Mouse (Mus musculus) midbrain, postnatal 0 days (tissue): ENCODE measurements at regions not wholly inside any gene's neighbourhood (a gene's known extent, or its start where the extent isn't known, plus 50 kb on each side); places are given as distances from the start of the nearest gene placed in this dataset.

Experiments used
- ATAC-seq: fragments of 200-750 bp; cut with Nextera tagmentation; 2 replicates; pipeline ENCODE4 v1.8.0; 2017; ENCODE audit warnings: moderate number of reproducible peaks, mild to moderate bottlenecking, moderate TSS enrichment, moderate library complexity; ENCODE audit not compliant: low FRiP score
- DNase-seq: peaks from one replicate; pipeline ENCODE4 v3.0.0-alpha.2; 2015; ENCODE audit warnings: low spot score
- H3K27ac ChIP-seq: fragments of 300-500 bp; sonication (generic); 2 replicates; pipeline ENCODE4 v1.5.1; 2014; ENCODE audit warnings: low read depth, mild to moderate bottlenecking, low read length, mixed read lengths
- H3K27me3 ChIP-seq: fragments of 300-500 bp; sonication (generic); 2 replicates; pipeline ENCODE4 v1.6.1; 2014; ENCODE audit warnings: low read length, control low read depth, mixed read lengths; ENCODE audit not compliant: insufficient read depth
- H3K36me3 ChIP-seq: fragments of 300-500 bp; sonication (generic); 2 replicates; pipeline ENCODE4 v1.6.1; 2014; ENCODE audit warnings: low read length, control low read depth, mixed read lengths; ENCODE audit not compliant: insufficient read depth
- H3K4me1 ChIP-seq: fragments of 300-500 bp; sonication (generic); 2 replicates; pipeline ENCODE4 v1.6.1; 2014; ENCODE audit warnings: mild to moderate bottlenecking, control low read depth, antibody characterized with exemption, low read length, mixed read lengths; ENCODE audit not compliant: insufficient read depth
- H3K4me2 ChIP-seq: fragments of 300-500 bp; sonication (generic); 2 replicates; pipeline ENCODE4 v1.6.1; 2014; ENCODE audit warnings: low read depth, mild to moderate bottlenecking, low read length, mixed read lengths; ENCODE audit not compliant: poor library complexity, severe bottlenecking
- H3K4me3 ChIP-seq: fragments of 300-500 bp; sonication (generic); 2 replicates; pipeline ENCODE4 v1.5.1; 2014; ENCODE audit warnings: low read depth, mild to moderate bottlenecking, low read length, moderate library complexity
- H3K9ac ChIP-seq: fragments of 300-500 bp; sonication (generic); replicated peaks from 2 replicates; pipeline ENCODE4 v1.6.1; 2014; ENCODE audit warnings: mild to moderate bottlenecking, low read length, moderate library complexity, mixed read lengths; ENCODE audit not compliant: poor library complexity, severe bottlenecking
- H3K9me3 ChIP-seq: fragments of 300-500 bp; sonication (generic); 2 replicates; pipeline ENCODE4 v1.6.1; 2016; ENCODE audit warnings: low read length, control low read depth
- CTCF ChIP-seq: IDR thresholded peaks from 2 replicates; pipeline ENCODE4 v1.5.1; 2016; ENCODE audit warnings: antibody characterized with exemption, mild to moderate bottlenecking
- WGBS: fragments of 180-500 bp; shearing (Covaris S2); extraction: QIAGEN DNeasy Blood & Tissue Kit; methylation state at CpG from one replicate; pipeline ENCODE4 v1.1.7; 2014; 5-methylcytosine and 5-hydroxymethylcytosine counted together

DNA sequence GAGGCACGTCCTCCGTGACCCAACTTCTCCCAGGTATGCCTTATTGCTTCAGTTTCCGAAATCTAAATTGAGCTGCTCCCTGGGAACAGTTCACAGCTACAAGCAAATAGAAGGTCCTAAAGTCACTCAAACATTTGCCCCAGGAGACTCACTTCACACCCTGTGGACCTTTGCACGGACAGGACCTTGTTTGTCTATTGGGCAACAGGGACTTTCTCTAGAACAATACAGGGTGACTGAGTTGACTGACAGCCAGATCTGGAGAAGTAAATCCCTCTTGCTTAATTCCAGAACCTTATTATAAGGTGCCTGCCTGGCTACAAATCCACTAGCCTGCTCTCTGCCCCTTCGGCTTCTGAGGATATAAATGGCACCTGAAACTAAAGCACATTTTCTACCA, 220.5 kb upstream of the Irx4 start:
- ATAC-seq: no peak
- 82% methylated on average over 5 of the region's 5 CpGs for WGBS

DNA sequence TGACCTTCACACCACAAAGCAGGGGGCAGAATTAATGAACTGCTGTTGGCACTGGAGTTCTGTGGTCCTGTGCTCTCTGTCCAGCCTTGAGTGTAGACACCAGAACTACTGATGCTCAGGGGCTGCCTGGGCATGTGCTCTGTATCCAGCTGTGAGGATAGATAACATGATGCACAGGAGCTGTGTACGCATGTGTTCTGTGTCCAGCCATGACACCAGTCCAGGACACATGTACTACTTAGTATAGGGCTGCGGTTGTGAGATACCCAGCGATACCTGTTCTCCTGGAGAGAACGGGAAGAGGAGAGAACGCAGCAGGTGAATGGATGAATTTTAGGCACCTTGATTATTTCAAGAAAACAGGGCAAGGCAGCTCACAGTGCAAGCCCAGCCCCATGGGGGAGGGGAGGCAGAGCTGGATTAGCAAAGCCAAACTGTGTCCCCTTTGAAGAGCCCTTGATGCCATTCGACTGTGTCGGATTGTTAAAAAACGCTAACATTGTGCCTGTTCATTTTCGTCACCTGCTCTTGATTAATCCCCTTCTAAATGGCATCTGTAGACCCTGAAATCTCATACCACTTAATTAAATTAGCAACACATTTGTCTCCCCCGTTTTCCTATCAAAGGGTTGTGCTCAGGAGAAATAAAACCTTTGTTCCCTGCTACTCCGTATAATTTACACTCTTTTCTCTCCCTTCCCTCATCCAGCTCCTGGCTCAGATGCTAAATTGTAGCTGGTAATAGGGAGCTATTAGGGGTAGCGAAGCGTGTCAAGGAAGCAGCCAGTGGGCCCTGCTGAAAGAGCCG, 218.8 kb upstream of the Irx4 start:
- H3K27me3 ChIP-seq: no peaks in the 10 kb centered on the region
- peak; percentile 44 for DNase-seq
- no peak overlapping the region for H3K27ac ChIP-seq
- H3K9ac ChIP-seq: 0 out of 2 replicates have a peak overlapping the region, but pooled peaks have one; percentile 13
- no peak for TF ChIP-seq CTCF
- no peak overlapping the region for H3K4me2 ChIP-seq
- H3K9me3 ChIP-seq: no peaks in the 10 kb centered on the region
- 28% methylated on average over 14 of the region's 14 CpGs for WGBS
- ATAC-seq: no peak; the same call in 1 of the 2 replicates
- peaks cover 3% of the 10 kb centered on the region; the same call in 1 of the 2 replicates for H3K4me1 ChIP-seq
- H3K36me3 ChIP-seq: no peaks in the 10 kb centered on the region
- no peak overlapping the region for H3K4me3 ChIP-seq

More for the DNA sequence above, 220.5 kb upstream of the Irx4 start:
- no peak for DNase-seq
- Histone ChIP-seq H3K36me3 (no peaks in the 10 kb centered on the region), H3K9me3 (no peaks in the 10 kb centered on the region), H3K9ac (no peak overlapping the region), H3K4me1 (peaks cover 3% of the 10 kb centered on the region; the same call in 1 of the 2 replicates), H3K4me3 (no peak overlapping the region), H3K27ac (no peak overlapping the region), H3K4me2 (no peak overlapping the region), H3K27me3 (no peaks in the 10 kb centered on the region)
- no peak for TF ChIP-seq CTCF

DNA sequence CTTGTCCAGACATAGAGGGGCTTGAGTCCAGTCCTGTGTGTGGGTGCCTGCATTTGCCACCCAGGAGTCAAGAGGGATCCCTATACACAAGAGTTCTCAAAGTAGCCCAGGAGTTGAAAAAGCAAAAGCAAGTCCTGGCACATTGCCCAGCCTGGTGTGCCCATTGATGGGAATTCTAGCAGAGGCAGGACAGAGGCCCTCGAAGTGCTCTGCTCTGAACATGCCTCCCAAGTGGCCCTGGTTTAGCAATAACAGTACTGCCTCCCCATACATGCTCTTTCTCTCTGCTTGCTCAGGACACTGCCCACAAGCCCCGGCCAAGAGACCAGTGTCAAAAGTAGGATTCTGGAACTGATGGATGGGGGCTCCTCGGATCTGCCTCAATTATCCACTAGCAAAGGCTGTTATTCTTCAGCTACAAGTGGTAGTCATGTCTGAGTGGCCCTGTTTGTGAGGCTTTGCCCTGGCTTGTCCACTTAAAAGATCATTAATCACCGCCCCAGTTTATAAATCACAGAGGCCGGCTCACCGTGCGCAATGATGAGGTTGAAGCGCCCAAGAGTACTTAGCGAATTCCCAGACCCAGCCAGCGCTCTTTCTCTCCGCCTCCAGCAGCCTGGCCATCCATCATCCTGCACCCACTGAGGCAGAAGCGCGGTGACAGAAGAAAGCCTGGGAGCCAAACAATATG, 190.3 kb upstream of the Irx4 start:
- Histone ChIP-seq H3K9ac (no peak overlapping the region), H3K4me3 (no peak overlapping the region), H3K27ac (no peak overlapping the region), H3K36me3 (no peaks in the 10 kb centered on the region), H3K9me3 (no peaks in the 10 kb centered on the region), H3K4me2 (no peak overlapping the region), H3K4me1 (no peaks in the 10 kb centered on the region), H3K27me3 (no peaks in the 10 kb centered on the region)
- ATAC-seq (no peak), DNase-seq (peak; percentile 72)
- TF ChIP-seq CTCF: no peak
- 47% methylated on average over 13 of the region's 13 CpGs for WGBS

DNA sequence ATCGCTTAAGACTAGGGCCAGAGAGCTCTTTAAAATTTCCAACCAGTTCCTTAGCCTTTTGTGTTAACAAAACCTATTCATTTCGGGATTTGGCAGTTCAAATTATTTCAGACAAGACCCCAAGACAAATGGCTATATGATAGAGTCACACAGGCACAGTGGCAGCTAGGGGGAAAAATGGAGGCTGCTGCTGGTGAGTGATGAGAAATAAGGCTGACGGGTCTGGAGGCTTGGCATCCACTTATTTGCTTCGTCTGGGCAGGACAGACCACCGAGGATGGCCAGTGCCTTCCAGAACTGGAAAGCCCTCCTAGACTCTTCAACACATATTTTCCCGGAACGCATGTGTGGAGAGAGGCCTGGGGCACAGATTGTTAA, 189.8 kb upstream of the Irx4 start:
- Histone ChIP-seq H3K9ac (no peak overlapping the region), H3K4me2 (no peak overlapping the region), H3K4me1 (no peaks in the 10 kb centered on the region), H3K4me3 (no peak overlapping the region), H3K9me3 (no peaks in the 10 kb centered on the region), H3K27me3 (no peaks in the 10 kb centered on the region), H3K36me3 (no peaks in the 10 kb centered on the region), H3K27ac (no peak overlapping the region)
- 39% methylated on average over 7 of the region's 7 CpGs for WGBS
- peak; percentile 10; the same call in 1 of the 2 replicates for TF ChIP-seq CTCF
- no peak for DNase-seq
- ATAC-seq: no peak

DNA sequence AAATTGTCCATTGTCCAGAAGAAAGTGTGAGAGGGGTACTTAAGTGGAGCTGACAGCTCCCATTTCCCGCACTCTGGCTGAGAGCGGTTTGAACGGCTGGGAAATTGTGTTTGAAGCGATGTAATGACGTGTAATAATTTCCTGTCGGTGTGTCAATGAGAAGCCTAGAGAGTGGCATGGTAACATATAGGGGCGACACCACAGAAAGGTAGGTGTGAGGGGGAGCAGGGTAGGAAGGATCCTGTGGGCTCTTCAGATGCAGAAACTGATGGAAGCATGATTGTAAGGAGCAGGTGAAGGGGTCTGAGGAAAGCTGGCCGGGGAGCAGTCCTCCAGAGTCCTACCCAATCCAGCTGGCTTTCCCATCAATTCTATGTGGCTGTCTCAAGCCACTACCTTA, 189.2 kb upstream of the Irx4 start:
- H3K9me3 ChIP-seq: no peaks in the 10 kb centered on the region
- 53% methylated on average over 8 of the region's 8 CpGs for WGBS
- ATAC-seq (no peak), DNase-seq (no peak)
- no peaks in the 10 kb centered on the region for H3K27me3 ChIP-seq
- no peaks in the 10 kb centered on the region for H3K4me1 ChIP-seq
- no peak overlapping the region for H3K4me3 ChIP-seq
- no peak overlapping the region for H3K4me2 ChIP-seq
- H3K36me3 ChIP-seq: no peaks in the 10 kb centered on the region
- no peak overlapping the region for H3K9ac ChIP-seq
- TF ChIP-seq CTCF: no peak
- no peak overlapping the region for H3K27ac ChIP-seq
